Mouse (Mus musculus): ENCODE measurements at regions not wholly inside any gene's neighbourhood (a gene's known extent, or its start where the extent isn't known, plus 50 kb on each side); places are given as distances from the start of the nearest gene placed in this dataset.

GRCm38 (mm10) chr4:27781874-27782273 lies 1031.1 kb upstream of the Epha7 start:
- TF ChIP-seq CTCF (IDR thresholded peaks at IDR 0.05; ENCODE audit: low read depth, low read length) (no peak), POLR2A (IDR thresholded peaks at IDR 0.05; ENCODE audit: extremely low read depth, insufficient read depth, low read length) (no peak)

All from liver, adult 2 months (tissue).